Mouse (Mus musculus): Measurements from ENCODE around the gene Atp13a3. TPM values are rescaled to one million over a fixed set of nuclear protein-coding genes. Genes with fewer than 3 reads are reported as not detected.

Atp13a3 gene
- polyA plus RNA-seq, 1 experiment from 2014 or later = 28.3 TPM

DNA sequence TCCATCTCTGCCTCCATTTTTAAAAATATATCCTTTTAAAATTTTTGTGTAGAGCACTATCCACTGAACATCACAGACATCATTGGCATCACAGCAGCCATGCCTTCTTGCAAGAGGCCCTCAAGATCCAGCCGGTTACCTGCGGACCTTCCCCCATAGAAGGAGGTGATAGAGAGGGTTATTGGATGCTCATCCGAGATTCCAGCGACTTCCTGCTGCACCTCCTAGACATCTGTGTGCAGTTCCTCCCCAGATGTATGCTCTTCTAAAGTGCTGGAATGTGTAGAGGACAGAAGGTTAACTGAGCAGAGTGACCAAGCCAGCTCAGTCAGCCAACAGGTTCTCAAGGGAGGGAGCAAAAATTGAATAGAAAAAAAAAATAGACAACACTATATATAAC lies 21.7 kb upstream of the Atp13a3 start:
- Histone ChIP-seq H3K4me1 (replicated peaks; ENCODE audit: control insufficient read depth, insufficient read depth, low read length) (no peaks in the 10 kb centered on the region), H3K27me3 (replicated peaks; ENCODE audit: control insufficient read depth, insufficient read depth, low read length) (no peaks in the 10 kb centered on the region), H3K4me3 (ENCODE audit: low read depth, low read length) (no peak overlapping the region), H3K9me3 (ENCODE audit: control insufficient read depth, low read length) (no peaks in the 10 kb centered on the region), H3K9ac (ENCODE audit: low read length) (no peak overlapping the region), H3K36me3 (ENCODE audit: control insufficient read depth, insufficient read depth, low read length) (no peaks in the 10 kb centered on the region), H3K27ac (ENCODE audit: low read depth) (no peak overlapping the region), H3K4me2 (ENCODE audit: low read length) (no peak overlapping the region)
- DNase-seq (ENCODE audit: low spot score) (no peak), ATAC-seq (replicated peaks; ENCODE audit: low FRiP score, low TSS enrichment, low read depth) (no peak)
- WGBS = 70% methylated on average over 4 of the region's 4 CpGs

DNA sequence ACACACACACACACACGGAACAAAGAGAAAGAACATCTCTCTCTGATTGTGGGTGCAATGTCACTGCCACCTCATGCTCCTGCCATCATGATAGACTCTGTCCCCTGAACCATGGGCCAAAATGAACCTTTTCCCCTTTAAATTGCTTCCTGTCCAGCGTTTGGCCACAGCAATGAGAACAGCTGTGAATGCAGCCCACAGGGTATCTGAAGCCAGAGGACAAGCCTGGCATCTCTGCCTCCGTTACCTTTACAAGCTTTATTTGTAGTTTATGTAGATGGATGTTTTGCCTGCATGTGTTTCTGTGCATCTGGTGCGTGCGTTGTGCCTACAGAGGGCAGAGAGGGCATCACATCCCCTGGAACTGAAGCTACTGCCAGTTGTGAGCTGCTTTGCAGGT lies 21.2 kb upstream of the Atp13a3 start:
- Histone ChIP-seq H3K4me3 (ENCODE audit: low read depth, low read length) (no peak overlapping the region), H3K9me3 (ENCODE audit: control insufficient read depth, low read length) (no peaks in the 10 kb centered on the region), H3K27me3 (replicated peaks; ENCODE audit: control insufficient read depth, insufficient read depth, low read length) (no peaks in the 10 kb centered on the region), H3K4me1 (replicated peaks; ENCODE audit: control insufficient read depth, insufficient read depth, low read length) (no peaks in the 10 kb centered on the region), H3K36me3 (ENCODE audit: control insufficient read depth, insufficient read depth, low read length) (no peaks in the 10 kb centered on the region), H3K4me2 (ENCODE audit: low read length) (no peak overlapping the region), H3K9ac (ENCODE audit: low read length) (no peak overlapping the region), H3K27ac (ENCODE audit: low read depth) (no peak overlapping the region)
- ATAC-seq (replicated peaks; ENCODE audit: low FRiP score, low TSS enrichment, low read depth) = no peak
- DNase-seq (ENCODE audit: low spot score) = peak; percentile 12
- 76% methylated on average over 5 of the region's 5 CpGs for WGBS

DNA sequence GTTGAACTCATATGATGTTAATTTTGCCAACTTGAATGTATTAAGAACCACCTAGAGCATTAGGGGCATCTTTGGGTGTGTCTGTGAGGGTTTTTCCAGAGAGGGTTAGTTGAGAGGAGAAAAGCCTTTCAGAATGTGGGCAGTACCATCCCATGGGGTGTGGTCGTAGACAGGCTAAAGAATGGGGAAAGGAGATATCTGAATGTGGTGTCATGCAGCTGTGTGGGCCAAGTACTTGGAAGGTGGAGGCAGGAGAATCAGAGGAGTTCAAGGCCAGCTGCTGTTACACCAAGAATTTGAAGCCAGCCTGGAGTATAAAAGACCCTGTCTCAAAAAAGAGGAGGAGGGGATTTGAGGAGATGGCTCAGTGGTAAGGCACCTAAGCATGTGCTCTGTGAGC lies 20.2 kb upstream of the Atp13a3 start:
- DNase-seq (ENCODE audit: low spot score) = no peak
- Histone ChIP-seq H3K27me3 (replicated peaks; ENCODE audit: control insufficient read depth, insufficient read depth, low read length) (no peaks in the 10 kb centered on the region), H3K9ac (ENCODE audit: low read length) (no peak overlapping the region), H3K4me1 (replicated peaks; ENCODE audit: control insufficient read depth, insufficient read depth, low read length) (no peaks in the 10 kb centered on the region), H3K36me3 (ENCODE audit: control insufficient read depth, insufficient read depth, low read length) (no peaks in the 10 kb centered on the region), H3K9me3 (ENCODE audit: control insufficient read depth, low read length) (no peaks in the 10 kb centered on the region), H3K4me3 (ENCODE audit: low read depth, low read length) (no peak overlapping the region), H3K27ac (ENCODE audit: low read depth) (no peak overlapping the region), H3K4me2 (ENCODE audit: low read length) (no peak overlapping the region)
- 78% methylated on average over 1 of the region's 1 CpGs for WGBS
- ATAC-seq (replicated peaks; ENCODE audit: low FRiP score, low TSS enrichment, low read depth) = no peak

DNA sequence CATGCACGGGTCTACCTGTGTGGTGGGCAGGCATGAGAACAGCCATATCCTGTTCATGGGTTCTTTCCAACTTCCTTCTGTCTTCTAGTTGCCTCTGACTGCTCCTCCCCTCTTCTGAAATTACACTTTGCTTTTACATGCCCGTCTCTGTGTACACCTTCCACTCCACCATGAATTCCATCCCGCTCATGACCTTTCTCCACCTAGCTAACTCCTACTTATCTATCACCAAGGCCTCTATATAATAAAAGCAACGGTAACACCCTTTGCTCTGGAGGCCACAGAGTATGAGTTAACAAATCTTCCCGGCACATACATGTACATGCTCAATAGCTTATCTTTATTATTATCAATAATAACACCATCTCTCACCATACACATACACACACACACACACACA lies 18.3 kb upstream of the Atp13a3 start:
- H3K36me3 ChIP-seq (ENCODE audit: control insufficient read depth, insufficient read depth, low read length) = no peaks in the 10 kb centered on the region
- no peak overlapping the region for H3K9ac ChIP-seq (ENCODE audit: low read length)
- DNase-seq (ENCODE audit: low spot score) (no peak), ATAC-seq (replicated peaks; ENCODE audit: low FRiP score, low TSS enrichment, low read depth) (no peak)
- H3K27me3 ChIP-seq (replicated peaks; ENCODE audit: control insufficient read depth, insufficient read depth, low read length) = no peaks in the 10 kb centered on the region
- H3K4me2 ChIP-seq (ENCODE audit: low read length) = no peak overlapping the region
- H3K27ac ChIP-seq (ENCODE audit: low read depth) = no peak overlapping the region
- H3K4me3 ChIP-seq (ENCODE audit: low read depth, low read length) = no peak overlapping the region
- H3K4me1 ChIP-seq (replicated peaks; ENCODE audit: control insufficient read depth, insufficient read depth, low read length) = no peaks in the 10 kb centered on the region
- H3K9me3 ChIP-seq (ENCODE audit: control insufficient read depth, low read length) = no peaks in the 10 kb centered on the region
- 67% methylated on average over 5 of the region's 5 CpGs for WGBS

DNA sequence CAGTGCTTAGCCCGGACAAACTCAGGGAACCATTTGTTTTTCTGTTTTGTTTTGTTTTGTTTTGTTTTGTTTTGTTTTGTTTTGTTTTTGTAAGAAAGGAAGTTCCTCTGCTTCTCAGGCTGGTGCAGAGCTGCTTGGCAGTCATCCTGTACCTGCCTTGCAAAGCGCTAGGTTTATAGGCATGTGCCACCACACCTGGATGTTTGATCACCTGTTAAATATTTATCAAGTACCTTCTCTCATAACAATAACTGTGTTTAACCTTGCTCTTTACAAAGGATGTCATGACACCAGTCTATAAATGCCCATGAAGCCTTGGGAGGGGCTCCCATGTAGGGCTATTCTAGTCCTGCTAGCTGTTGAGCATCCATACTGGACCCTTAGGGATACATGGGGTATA lies 10.9 kb upstream of the Atp13a3 start:
- H3K36me3 ChIP-seq (ENCODE audit: control insufficient read depth, insufficient read depth, low read length) = no peaks in the 10 kb centered on the region
- DNase-seq (ENCODE audit: low spot score) (no peak), ATAC-seq (replicated peaks; ENCODE audit: low FRiP score, low TSS enrichment, low read depth) (no peak; the same call in 1 of the 2 replicates)
- H3K9ac ChIP-seq (ENCODE audit: low read length) = no peak overlapping the region
- no peaks in the 10 kb centered on the region for H3K27me3 ChIP-seq (replicated peaks; ENCODE audit: control insufficient read depth, insufficient read depth, low read length)
- no peaks in the 10 kb centered on the region for H3K9me3 ChIP-seq (ENCODE audit: control insufficient read depth, low read length)
- WGBS = 73% methylated on average over 2 of the region's 2 CpGs
- H3K27ac ChIP-seq (ENCODE audit: low read depth) = no peak overlapping the region
- no peak overlapping the region for H3K4me2 ChIP-seq (ENCODE audit: low read length)
- no peak overlapping the region for H3K4me3 ChIP-seq (ENCODE audit: low read depth, low read length)
- no peaks in the 10 kb centered on the region for H3K4me1 ChIP-seq (replicated peaks; ENCODE audit: control insufficient read depth, insufficient read depth, low read length)

DNA sequence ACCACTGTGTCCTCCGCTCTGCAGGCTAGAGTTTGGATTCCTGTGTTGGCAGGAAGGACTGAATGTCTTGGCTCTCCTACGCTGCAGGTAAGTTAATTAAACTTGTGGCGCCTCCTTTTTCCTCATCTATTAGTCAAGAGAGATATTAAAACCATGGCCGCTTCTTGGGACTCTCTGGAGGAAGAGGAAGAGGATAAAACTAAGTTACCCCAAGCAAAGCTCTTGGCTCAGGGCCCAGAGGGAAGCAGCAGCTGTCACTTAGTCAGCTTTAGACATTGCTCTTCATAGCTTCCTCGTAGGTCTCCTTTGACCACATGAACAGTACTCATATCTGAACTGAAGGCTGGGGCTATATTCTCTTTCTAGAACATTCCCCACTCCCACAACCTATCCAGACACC lies 10.5 kb upstream of the Atp13a3 start:
- H3K27ac ChIP-seq (ENCODE audit: low read depth) = no peak overlapping the region
- H3K27me3 ChIP-seq (replicated peaks; ENCODE audit: control insufficient read depth, insufficient read depth, low read length) = no peaks in the 10 kb centered on the region
- 67% methylated on average over 5 of the region's 5 CpGs for WGBS
- no peak overlapping the region for H3K9ac ChIP-seq (ENCODE audit: low read length)
- no peaks in the 10 kb centered on the region for H3K4me1 ChIP-seq (replicated peaks; ENCODE audit: control insufficient read depth, insufficient read depth, low read length)
- DNase-seq (ENCODE audit: low spot score) (no peak), ATAC-seq (replicated peaks; ENCODE audit: low FRiP score, low TSS enrichment, low read depth) (no peak)
- no peaks in the 10 kb centered on the region for H3K9me3 ChIP-seq (ENCODE audit: control insufficient read depth, low read length)
- H3K4me2 ChIP-seq (ENCODE audit: low read length) = no peak overlapping the region
- no peak overlapping the region for H3K4me3 ChIP-seq (ENCODE audit: low read depth, low read length)
- no peaks in the 10 kb centered on the region for H3K36me3 ChIP-seq (ENCODE audit: control insufficient read depth, insufficient read depth, low read length)

DNA sequence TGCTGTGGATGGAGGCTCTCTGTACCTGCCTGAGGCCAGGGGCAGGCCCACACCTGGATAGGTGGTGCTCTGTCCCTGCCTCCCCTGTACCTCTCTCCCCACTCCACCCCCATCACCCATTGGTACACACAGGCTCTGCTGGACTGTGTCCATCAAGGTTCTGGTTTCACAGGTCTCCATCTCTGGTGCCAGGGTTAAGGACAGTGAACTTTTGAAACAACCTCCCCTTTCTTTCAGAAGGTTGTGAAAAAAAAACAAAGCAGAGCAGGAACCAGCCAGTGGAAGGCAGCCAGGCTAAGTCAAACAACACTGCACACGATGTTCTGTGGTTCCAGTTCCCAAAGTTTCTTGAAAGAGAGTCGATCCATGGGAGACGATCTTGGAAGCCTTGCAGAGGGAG lies 6.9 kb upstream of the Atp13a3 start:
- Histone ChIP-seq H3K4me1 (replicated peaks; ENCODE audit: control insufficient read depth, insufficient read depth, low read length) (no peaks in the 10 kb centered on the region), H3K9me3 (ENCODE audit: control insufficient read depth, low read length) (no peaks in the 10 kb centered on the region), H3K9ac (ENCODE audit: low read length) (no peak overlapping the region), H3K36me3 (ENCODE audit: control insufficient read depth, insufficient read depth, low read length) (no peaks in the 10 kb centered on the region), H3K27me3 (replicated peaks; ENCODE audit: control insufficient read depth, insufficient read depth, low read length) (no peaks in the 10 kb centered on the region), H3K4me3 (ENCODE audit: low read depth, low read length) (no peak overlapping the region), H3K4me2 (ENCODE audit: low read length) (no peak overlapping the region), H3K27ac (ENCODE audit: low read depth) (no peak overlapping the region)
- no peak for DNase-seq (ENCODE audit: low spot score)
- no peak for ATAC-seq (replicated peaks; ENCODE audit: low FRiP score, low TSS enrichment, low read depth)
- 77% methylated on average over 3 of the region's 3 CpGs for WGBS

DNA sequence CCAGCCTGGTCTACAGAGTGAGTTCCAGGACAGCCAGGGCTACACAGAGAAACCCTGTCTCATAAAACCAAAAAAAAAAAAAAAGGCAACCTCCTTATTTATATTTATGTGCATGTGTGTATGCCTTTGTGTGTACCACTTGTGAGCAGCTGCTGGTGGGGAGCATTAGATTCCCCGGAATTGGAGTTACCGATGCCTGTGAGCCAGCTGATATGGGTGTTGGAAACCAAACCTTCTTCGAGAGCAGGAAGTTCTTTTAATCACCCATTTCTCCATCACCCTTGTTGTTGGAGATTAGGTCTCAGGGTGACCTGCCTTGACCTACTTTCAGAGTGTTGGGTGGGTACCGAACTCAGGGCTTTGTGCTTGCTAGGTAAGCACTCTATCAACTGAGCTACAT lies 5.1 kb upstream of the Atp13a3 start:
- no peaks in the 10 kb centered on the region for H3K27me3 ChIP-seq (replicated peaks; ENCODE audit: control insufficient read depth, insufficient read depth, low read length)
- no peak overlapping the region for H3K4me2 ChIP-seq (ENCODE audit: low read length)
- no peak overlapping the region for H3K4me3 ChIP-seq (ENCODE audit: low read depth, low read length)
- no peaks in the 10 kb centered on the region for H3K4me1 ChIP-seq (replicated peaks; ENCODE audit: control insufficient read depth, insufficient read depth, low read length)
- DNase-seq (ENCODE audit: low spot score) (no peak), ATAC-seq (replicated peaks; ENCODE audit: low FRiP score, low TSS enrichment, low read depth) (no peak)
- H3K27ac ChIP-seq (ENCODE audit: low read depth) = no peak overlapping the region
- no peaks in the 10 kb centered on the region for H3K36me3 ChIP-seq (ENCODE audit: control insufficient read depth, insufficient read depth, low read length)
- H3K9me3 ChIP-seq (ENCODE audit: control insufficient read depth, low read length) = no peaks in the 10 kb centered on the region
- no peak overlapping the region for H3K9ac ChIP-seq (ENCODE audit: low read length)
- WGBS = 88% methylated on average over 4 of the region's 4 CpGs

DNA sequence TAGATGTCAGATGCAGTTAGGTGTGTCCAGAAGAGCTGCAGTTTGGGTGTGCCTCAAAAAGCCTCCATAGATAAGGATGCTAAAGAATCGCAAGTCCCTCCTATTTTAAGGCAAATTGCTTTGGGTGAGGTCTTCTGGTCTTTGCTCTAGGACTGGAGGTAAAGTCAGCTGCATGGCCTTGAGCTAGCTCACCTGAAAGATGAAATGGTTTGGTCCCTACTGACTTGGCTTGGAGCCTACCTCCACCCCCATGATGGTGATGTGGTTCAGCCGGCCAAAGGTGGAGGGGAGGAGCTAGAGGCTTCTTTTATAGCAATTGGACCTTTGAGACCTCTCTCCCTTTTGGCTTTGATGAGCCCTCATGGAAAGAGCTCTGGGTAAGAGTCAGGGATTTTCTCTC lies 1.7 kb upstream of the Atp13a3 start:
- Histone ChIP-seq H3K4me3 (ENCODE audit: low read depth, low read length) (no peak overlapping the region), H3K4me1 (replicated peaks; ENCODE audit: control insufficient read depth, insufficient read depth, low read length) (no peaks in the 10 kb centered on the region), H3K36me3 (ENCODE audit: control insufficient read depth, insufficient read depth, low read length) (no peaks in the 10 kb centered on the region), H3K4me2 (ENCODE audit: low read length) (no peak overlapping the region), H3K9me3 (ENCODE audit: control insufficient read depth, low read length) (no peaks in the 10 kb centered on the region), H3K27me3 (replicated peaks; ENCODE audit: control insufficient read depth, insufficient read depth, low read length) (no peaks in the 10 kb centered on the region), H3K27ac (ENCODE audit: low read depth) (no peak overlapping the region), H3K9ac (ENCODE audit: low read length) (no peak overlapping the region)
- DNase-seq (ENCODE audit: low spot score) (peak; percentile 67), ATAC-seq (replicated peaks; ENCODE audit: low FRiP score, low TSS enrichment, low read depth) (no peak)
- 61% methylated on average over 2 of the region's 2 CpGs for WGBS
